Mouse (Mus musculus) heart, postnatal 0 days (tissue): Measurements from ENCODE around the gene H2-Oa.

Source experiments
- CTCF ChIP-seq: IDR thresholded peaks from 2 replicates; pipeline ENCODE4 v1.5.1; 2016; ENCODE audit warnings: antibody characterized with exemption, control low read depth, low read depth
- EP300 ChIP-seq: IDR thresholded peaks from 2 replicates; pipeline ENCODE4 v1.6.1; 2016; ENCODE audit warnings: antibody characterized with exemption, low read depth

GRCm38 (mm10) chr17:34123111-34123510, 31.0 kb downstream of the H2-Oa start:
- no peak for TF ChIP-seq CTCF
- TF ChIP-seq EP300: no peak
